Mouse (Mus musculus) forebrain, embryonic 11.5 days (tissue): ENCODE measurements around the gene Atad5. TPM values are rescaled to one million over a fixed set of nuclear protein-coding genes. Genes with fewer than 3 reads are reported as not detected.

Experiments
- ATAC-seq: fragments of 200-750 bp; cut with Nextera tagmentation; replicated peaks from 2 replicates; pipeline ENCODE4 v1.8.0; 2017; ENCODE audit warnings: moderate TSS enrichment; ENCODE audit not compliant: low FRiP score
- DNase-seq: peaks from one replicate; pipeline ENCODE4 v3.0.0-alpha.2; 2017; ENCODE audit warnings: low spot score
- H3K27ac ChIP-seq: fragments of 300-500 bp; sonication (generic); 2 replicates; pipeline ENCODE4 v1.5.1; 2014; ENCODE audit warnings: low read depth, low read length
- H3K27me3 ChIP-seq: fragments of 300-500 bp; sonication (generic); 2 replicates; pipeline ENCODE4 v1.6.1; 2014; ENCODE audit warnings: mild to moderate bottlenecking, low read length, mixed read lengths; ENCODE audit not compliant: control insufficient read depth, insufficient read depth
- H3K36me3 ChIP-seq: fragments of 300-500 bp; sonication (generic); 2 replicates; pipeline ENCODE4 v1.6.1; 2014; ENCODE audit warnings: mild to moderate bottlenecking, low read length, moderate library complexity, mixed read lengths; ENCODE audit not compliant: control insufficient read depth, insufficient read depth
- H3K4me1 ChIP-seq: fragments of 300-500 bp; sonication (generic); replicated peaks from 2 replicates; pipeline ENCODE4 v1.6.1; 2014; ENCODE audit warnings: low read length, mixed read lengths; ENCODE audit not compliant: control insufficient read depth, insufficient read depth
- H3K4me2 ChIP-seq: fragments of 300-500 bp; sonication (generic); 2 replicates; pipeline ENCODE4 v1.6.1; 2014; ENCODE audit warnings: low read depth, mild to moderate bottlenecking, low read length, moderate library complexity, mixed read lengths; ENCODE audit not compliant: severe bottlenecking
- H3K4me3 ChIP-seq: fragments of 300-500 bp; sonication (generic); 2 replicates; pipeline ENCODE4 v1.5.1; 2014; ENCODE audit warnings: low read depth, low read length
- H3K9ac ChIP-seq: fragments of 300-500 bp; sonication (generic); 2 replicates; pipeline ENCODE4 v1.6.1; 2014; ENCODE audit warnings: low read length
- H3K9me3 ChIP-seq: fragments of 300-500 bp; sonication (generic); 2 replicates; pipeline ENCODE4 v1.6.1; 2016; ENCODE audit warnings: low read length, mixed read lengths; ENCODE audit not compliant: control insufficient read depth
- WGBS: fragments of 180-500 bp; shearing (Covaris S2); extraction: QIAGEN DNeasy Blood & Tissue Kit; methylation state at CpG from one replicate; pipeline ENCODE4 v1.1.7; 2014; 5-methylcytosine and 5-hydroxymethylcytosine counted together
- polyA plus RNA-seq: library from polyadenylated mRNA; unstranded; fragments of >200 nt; fragmentation: Nextera tagmentation; extraction: Ambion mirVana; gene quantifications from 2 replicates; pipeline ENCODE4 v1.2.1, GENCODE M21; 2014

The Atad5 gene
- polyA plus RNA-seq = 21.8 and 25.7 TPM in 2 replicates

- no peaks in the 10 kb centered on the region for H3K9me3 ChIP-seq
- peak within 1 kb of the TSS; percentile 91 for H3K9ac ChIP-seq
- H3K4me3 ChIP-seq = peak within 1 kb of the TSS; percentile 98
Observed at GRCm38 (mm10) chr11:80088917-80089816, at the start of gene Atad5. Gene Atad5, plus strand, starts transcription at chr11:80089400.

GRCm38 (mm10) chr11:80042615-80043418 lies 46.4 kb upstream of the Atad5 start:
- Histone ChIP-seq H3K9ac (no peak overlapping the region), H3K4me3 (no peak overlapping the region), H3K27me3 (no peaks in the 10 kb centered on the region), H3K4me2 (no peak overlapping the region), H3K27ac (no peak overlapping the region), H3K4me1 (no peaks in the 10 kb centered on the region), H3K36me3 (no peaks in the 10 kb centered on the region), H3K9me3 (no peaks in the 10 kb centered on the region)
- ATAC-seq = no peak
- 60% methylated on average over 10 of the region's 10 CpGs for WGBS
- DNase-seq = peak; percentile 57

More at GRCm38 (mm10) chr11:80088917-80089816, at the start of gene Atad5:
- Histone ChIP-seq H3K4me1 (no peaks in the 10 kb centered on the region), H3K4me2 (peak within 1 kb of the TSS; percentile 77), H3K27me3 (no peaks in the 10 kb centered on the region), H3K27ac (peak within 1 kb of the TSS; percentile 43; the same call in 1 of the 2 replicates), H3K36me3 (no peaks in the 10 kb centered on the region)
- peak; percentile 93 for DNase-seq
- WGBS = 7% methylated on average over 57 of the region's 57 CpGs
- peak; percentile 76 for ATAC-seq

- H3K36me3 ChIP-seq = no peaks in the 10 kb centered on the region
- no peak for ATAC-seq
- no peaks in the 10 kb centered on the region for H3K4me1 ChIP-seq
- 88% methylated on average over 8 of the region's 8 CpGs for WGBS
- no peaks in the 10 kb centered on the region for H3K27me3 ChIP-seq
- H3K4me2 ChIP-seq = no peak overlapping the region
- H3K9ac ChIP-seq = no peak overlapping the region
- no peaks in the 10 kb centered on the region for H3K9me3 ChIP-seq
- no peak overlapping the region for H3K4me3 ChIP-seq
- no peak for DNase-seq
- no peak overlapping the region for H3K27ac ChIP-seq
Observed at GRCm38 (mm10) chr11:80043419-80043817, 45.8 kb upstream of the Atad5 start.

- Histone ChIP-seq H3K9ac (no peak overlapping the region), H3K27me3 (no peaks in the 10 kb centered on the region), H3K36me3 (no peaks in the 10 kb centered on the region), H3K4me1 (no peaks in the 10 kb centered on the region), H3K4me2 (no peak overlapping the region), H3K27ac (no peak overlapping the region), H3K4me3 (no peak overlapping the region), H3K9me3 (no peaks in the 10 kb centered on the region)
- DNase-seq (no peak), ATAC-seq (no peak)
- WGBS = 91% methylated on average over 7 of the region's 7 CpGs
Observed at GRCm38 (mm10) chr11:80046856-80047255, 42.3 kb upstream of the Atad5 start.

GRCm38 (mm10) chr11:80050088-80050487 lies 39.1 kb upstream of the Atad5 start:
- no peak for ATAC-seq
- Histone ChIP-seq H3K9ac (no peak overlapping the region), H3K4me1 (no peaks in the 10 kb centered on the region), H3K27ac (no peak overlapping the region), H3K4me2 (no peak overlapping the region), H3K9me3 (no peaks in the 10 kb centered on the region), H3K4me3 (no peak overlapping the region), H3K36me3 (no peaks in the 10 kb centered on the region), H3K27me3 (no peaks in the 10 kb centered on the region)
- no peak for DNase-seq
- 68% methylated on average over 2 of the region's 2 CpGs for WGBS

GRCm38 (mm10) chr11:80052456-80052855 lies 36.7 kb upstream of the Atad5 start:
- Histone ChIP-seq H3K4me2 (no peak overlapping the region), H3K9me3 (no peaks in the 10 kb centered on the region), H3K27ac (no peak overlapping the region), H3K27me3 (no peaks in the 10 kb centered on the region), H3K36me3 (no peaks in the 10 kb centered on the region), H3K4me1 (no peaks in the 10 kb centered on the region), H3K9ac (no peak overlapping the region), H3K4me3 (no peak overlapping the region)
- DNase-seq (no peak), ATAC-seq (no peak)
- WGBS = 78% methylated on average over 7 of the region's 7 CpGs

GRCm38 (mm10) chr11:80053171-80053570 lies 36.0 kb upstream of the Atad5 start:
- Histone ChIP-seq H3K9me3 (no peaks in the 10 kb centered on the region), H3K36me3 (no peaks in the 10 kb centered on the region), H3K27me3 (no peaks in the 10 kb centered on the region), H3K4me3 (no peak overlapping the region), H3K27ac (no peak overlapping the region), H3K9ac (no peak overlapping the region), H3K4me2 (no peak overlapping the region), H3K4me1 (no peaks in the 10 kb centered on the region)
- DNase-seq (no peak), ATAC-seq (no peak)
- WGBS = 89% methylated on average over 5 of the region's 5 CpGs

- DNase-seq (no peak), ATAC-seq (no peak)
- no peak overlapping the region for H3K27ac ChIP-seq
- no peaks in the 10 kb centered on the region for H3K4me1 ChIP-seq
- H3K36me3 ChIP-seq = no peaks in the 10 kb centered on the region; the same call in 1 of the 2 replicates
- WGBS = 87% methylated on average over 4 of the region's 4 CpGs
- H3K9me3 ChIP-seq = no peaks in the 10 kb centered on the region
- no peaks in the 10 kb centered on the region for H3K27me3 ChIP-seq
- H3K4me3 ChIP-seq = no peak overlapping the region
- no peak overlapping the region for H3K9ac ChIP-seq
- H3K4me2 ChIP-seq = no peak overlapping the region
Observed at GRCm38 (mm10) chr11:80054659-80055058, 34.5 kb upstream of the Atad5 start.
